Mouse (Mus musculus) neural tube, embryonic 11.5 days (tissue): ENCODE measurements around the gene Pcyt1a. TPM values are rescaled to one million over a fixed set of nuclear protein-coding genes. Genes with fewer than 3 reads are reported as not detected.
A peak's percentile ranks its signal among the peaks of the same experiment; 100 is the strongest.

ENCODE experiments used
- ATAC-seq: fragments of 200-750 bp; cut with Nextera tagmentation; 2 replicates; pipeline ENCODE4 v1.8.0; 2017; ENCODE audit warnings: moderate number of reproducible peaks, mild to moderate bottlenecking, moderate TSS enrichment, moderate library complexity; ENCODE audit not compliant: insufficient read depth, low FRiP score, low TSS enrichment
- DNase-seq: peaks from one replicate; pipeline ENCODE4 v3.0.0-alpha.2; 2015; ENCODE audit warnings: low spot score
- H3K27ac ChIP-seq: fragments of 300-500 bp; sonication (generic); 2 replicates; pipeline ENCODE4 v1.5.1; 2014; ENCODE audit warnings: low read depth, mild to moderate bottlenecking, low read length
- H3K27me3 ChIP-seq: fragments of 300-500 bp; sonication (generic); 2 replicates; pipeline ENCODE4 v1.6.1; 2014; ENCODE audit warnings: mild to moderate bottlenecking, low read length, mixed read lengths; ENCODE audit not compliant: control insufficient read depth, insufficient read depth
- H3K36me3 ChIP-seq: fragments of 300-500 bp; sonication (generic); 2 replicates; pipeline ENCODE4 v1.6.1; 2014; ENCODE audit warnings: mild to moderate bottlenecking, low read length, moderate library complexity, mixed read lengths; ENCODE audit not compliant: control insufficient read depth, insufficient read depth
- H3K4me1 ChIP-seq: fragments of 300-500 bp; sonication (generic); 2 replicates; pipeline ENCODE4 v1.6.1; 2014; ENCODE audit warnings: low read length, mixed read lengths; ENCODE audit not compliant: control insufficient read depth, insufficient read depth
- H3K4me2 ChIP-seq: fragments of 300-500 bp; sonication (generic); 2 replicates; pipeline ENCODE4 v1.6.1; 2014; ENCODE audit warnings: low read depth, mild to moderate bottlenecking, moderate library complexity
- H3K4me3 ChIP-seq: fragments of 300-500 bp; sonication (generic); 2 replicates; pipeline ENCODE4 v1.5.1; 2014; ENCODE audit warnings: low read depth, low read length
- H3K9ac ChIP-seq: fragments of 300-500 bp; sonication (generic); 2 replicates; pipeline ENCODE4 v1.6.1; 2014; ENCODE audit warnings: mild to moderate bottlenecking, low read length
- H3K9me3 ChIP-seq: fragments of 300-500 bp; sonication (generic); 2 replicates; pipeline ENCODE4 v1.6.1; 2016; ENCODE audit warnings: low read length; ENCODE audit not compliant: control insufficient read depth
- WGBS: fragments of 180-500 bp; shearing (Covaris S2); extraction: QIAGEN DNeasy Blood & Tissue Kit; methylation state at CpG from one replicate; pipeline ENCODE4 v1.1.7; 2014; 5-methylcytosine and 5-hydroxymethylcytosine counted together
- polyA plus RNA-seq: library from polyadenylated mRNA; unstranded; fragments of >200 nt; fragmentation: Nextera tagmentation; extraction: Ambion mirVana; gene quantifications from 2 replicates; pipeline ENCODE4 v1.2.1, GENCODE M21; 2014

Gene Pcyt1a
- polyA plus RNA-seq, 1 experiment from 2014 or later = 48.0 TPM

DNA sequence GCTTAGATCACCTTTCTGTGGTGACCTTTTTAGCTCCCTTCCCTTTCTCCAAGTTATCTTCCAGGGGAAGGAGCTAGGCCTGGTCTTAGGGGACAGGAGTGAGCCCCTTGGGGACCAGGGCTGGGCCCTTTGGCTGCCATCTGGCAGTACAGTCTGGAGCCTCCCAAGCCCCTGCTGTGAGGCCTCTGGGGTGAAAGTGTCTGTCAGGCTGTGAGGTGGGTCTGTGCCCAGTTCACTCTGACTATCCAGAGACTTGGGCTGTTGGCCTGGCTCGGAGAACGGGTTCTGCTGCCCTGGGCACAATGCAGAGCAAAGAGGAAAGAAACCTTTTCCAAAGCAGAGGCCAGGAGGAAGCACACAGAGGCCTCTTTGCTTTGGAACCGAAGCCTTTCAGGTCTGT, 82.2 kb downstream of the Pcyt1a start:
- ATAC-seq = no peak
- 83% methylated on average over 3 of the region's 3 CpGs for WGBS
- no peak overlapping the region for H3K4me2 ChIP-seq

DNA sequence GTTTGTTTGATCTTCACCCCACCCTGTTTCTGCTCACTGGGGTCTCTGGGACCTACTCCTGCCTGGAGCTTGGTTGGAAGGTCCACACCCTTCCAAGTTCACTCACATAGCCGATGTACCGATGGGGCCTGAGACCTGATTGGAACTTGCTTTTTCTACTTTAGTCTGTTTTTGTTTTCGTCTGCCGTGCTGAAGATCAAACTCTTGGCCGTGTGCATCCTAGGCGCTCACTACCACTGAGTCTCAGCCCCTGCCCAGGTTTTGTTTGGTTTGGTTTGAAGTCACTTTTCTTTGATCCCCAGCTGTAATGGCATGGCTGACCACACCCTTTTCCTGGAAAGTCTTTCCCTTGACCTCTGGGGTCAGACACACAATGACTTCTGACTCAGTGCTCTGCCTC, 82.7 kb downstream of the Pcyt1a start:
- Histone ChIP-seq H3K27me3 (no peaks in the 10 kb centered on the region), H3K4me1 (0 out of 2 replicates have a peak, but pooled peaks cover 5% of the 10 kb centered on the region), H3K9ac (no peak overlapping the region), H3K9me3 (no peaks in the 10 kb centered on the region), H3K27ac (no peak overlapping the region), H3K4me2 (no peak overlapping the region), H3K4me3 (no peak overlapping the region), H3K36me3 (no peaks in the 10 kb centered on the region)
- no peak for DNase-seq
- ATAC-seq = no peak
- 87% methylated on average over 6 of the region's 6 CpGs for WGBS

More for the DNA sequence above, 82.2 kb downstream of the Pcyt1a start:
- 0 out of 2 replicates have a peak, but pooled peaks cover 5% of the 10 kb centered on the region for H3K4me1 ChIP-seq
- H3K4me3 ChIP-seq = no peak overlapping the region
- no peak overlapping the region for H3K9ac ChIP-seq
- no peaks in the 10 kb centered on the region for H3K9me3 ChIP-seq
- no peaks in the 10 kb centered on the region for H3K27me3 ChIP-seq
- DNase-seq = no peak
- H3K36me3 ChIP-seq = no peaks in the 10 kb centered on the region
- H3K27ac ChIP-seq = no peak overlapping the region

DNA sequence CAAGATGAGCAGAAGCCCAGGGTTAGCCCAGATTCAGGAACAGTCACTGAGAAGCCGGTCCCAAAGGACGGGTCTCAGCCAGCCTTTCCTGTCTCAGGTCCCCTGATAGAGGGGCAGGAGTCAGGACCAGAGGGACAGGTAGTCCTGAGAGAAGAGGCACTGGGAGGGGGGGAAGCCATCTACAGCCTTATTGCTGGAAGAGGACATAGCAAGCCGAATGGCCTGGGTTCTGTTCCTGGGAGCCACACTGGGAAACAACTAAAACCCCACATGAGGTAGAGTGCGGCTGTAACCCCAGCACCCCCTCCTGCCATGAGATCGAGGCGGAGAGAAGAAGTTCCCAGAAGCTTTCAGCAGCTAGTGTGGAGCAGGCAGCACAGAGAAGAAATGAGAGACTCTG, 83.2 kb downstream of the Pcyt1a start:
- Histone ChIP-seq H3K4me2 (no peak overlapping the region), H3K9ac (no peak overlapping the region), H3K4me1 (0 out of 2 replicates have a peak, but pooled peaks cover 5% of the 10 kb centered on the region), H3K27ac (no peak overlapping the region), H3K36me3 (no peaks in the 10 kb centered on the region), H3K4me3 (no peak overlapping the region), H3K9me3 (no peaks in the 10 kb centered on the region), H3K27me3 (no peaks in the 10 kb centered on the region)
- DNase-seq = no peak
- 89% methylated on average over 6 of the region's 6 CpGs for WGBS
- no peak for ATAC-seq

DNA sequence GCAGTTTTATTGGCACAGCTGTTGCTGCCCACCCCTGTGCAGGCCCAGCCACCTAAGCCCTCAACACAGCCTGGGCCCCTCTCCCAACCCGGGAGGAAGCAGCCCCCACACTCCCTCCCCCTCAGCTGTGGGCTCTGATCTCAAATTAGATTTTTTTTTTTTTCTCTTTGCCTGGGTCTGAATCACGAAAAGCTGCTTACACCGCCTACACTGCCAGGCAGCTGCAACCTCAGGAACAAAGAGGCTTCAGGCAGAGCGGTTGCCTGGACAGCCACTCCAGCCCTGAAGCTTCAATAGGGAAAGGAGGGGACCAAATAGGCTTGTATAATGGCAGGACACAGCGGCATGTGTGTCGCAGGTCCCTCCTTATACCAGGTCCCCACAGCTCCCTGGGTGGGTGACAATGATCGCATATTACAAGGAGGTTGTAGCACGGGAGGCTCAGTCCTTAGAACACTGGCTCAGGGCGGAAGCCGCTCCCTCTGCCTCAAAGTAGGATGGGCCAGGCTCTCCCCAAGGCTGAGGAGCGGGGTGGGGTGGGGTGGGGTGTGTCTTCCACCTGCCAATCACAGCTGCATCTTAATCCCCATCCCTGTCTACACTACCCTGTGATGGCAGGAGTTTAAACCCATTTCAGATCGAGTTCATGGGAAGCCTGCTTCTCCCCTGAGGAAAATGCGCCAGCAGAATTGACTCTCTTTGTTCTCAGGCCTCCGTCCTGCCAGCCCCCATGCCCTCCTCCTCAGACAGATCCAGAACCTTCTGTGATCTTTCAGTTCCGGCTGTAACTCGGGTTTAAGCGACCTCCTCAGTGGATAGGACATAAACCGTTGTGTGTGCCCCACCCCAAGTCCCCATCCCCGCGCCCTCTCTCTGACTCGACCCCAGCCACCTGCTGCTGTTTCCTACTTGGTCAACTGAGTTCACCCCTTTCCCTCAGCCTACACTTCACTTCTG, 85.6 kb downstream of the Pcyt1a start:
- DNase-seq (peak; percentile 78), ATAC-seq (peak; percentile 88)
- Histone ChIP-seq H3K4me3 (no peak overlapping the region), H3K4me1 (0 out of 2 replicates have a peak, but pooled peaks cover 5% of the 10 kb centered on the region), H3K9me3 (no peaks in the 10 kb centered on the region), H3K4me2 (peak overlapping the region; percentile 27), H3K27me3 (no peaks in the 10 kb centered on the region), H3K36me3 (no peaks in the 10 kb centered on the region), H3K27ac (peak overlapping the region; percentile 91), H3K9ac (peak overlapping the region; percentile 45)
- 18% methylated on average over 21 of the region's 21 CpGs for WGBS

DNA sequence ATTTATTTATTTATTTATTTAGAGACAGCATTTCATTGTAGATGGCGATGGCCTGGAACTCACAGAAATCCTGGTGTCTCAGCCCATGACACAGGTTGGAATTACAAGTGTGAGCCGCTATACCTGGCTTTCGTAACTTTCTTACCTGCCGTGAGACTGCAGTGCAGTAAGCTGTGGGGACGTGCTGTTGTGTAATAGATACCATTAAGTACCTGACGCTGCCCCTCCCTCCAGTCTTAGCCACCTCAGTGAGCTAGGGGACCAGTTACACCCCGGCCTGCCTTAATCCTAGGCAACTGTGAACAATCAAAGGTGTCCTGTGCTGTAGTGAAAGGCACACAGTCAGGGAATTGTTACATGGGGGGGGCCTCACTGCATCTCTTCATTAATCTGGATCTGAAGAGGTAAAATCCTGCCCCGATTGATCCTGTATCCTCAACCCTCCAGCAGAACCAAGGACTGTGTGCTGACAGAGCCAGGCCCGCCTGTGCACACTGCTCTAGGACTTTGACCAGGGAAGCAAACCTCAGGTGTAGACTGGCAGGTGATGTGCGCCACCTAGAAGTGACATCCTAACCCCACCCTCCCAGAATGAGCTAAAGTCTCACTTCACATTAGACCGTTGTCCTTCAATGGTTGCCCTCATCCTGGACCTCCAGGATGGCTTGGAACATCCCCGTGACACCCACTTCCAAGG, 87.2 kb downstream of the Pcyt1a start:
- H3K4me3 ChIP-seq = no peak overlapping the region
- H3K9me3 ChIP-seq = no peaks in the 10 kb centered on the region
- H3K36me3 ChIP-seq = no peaks in the 10 kb centered on the region
- 86% methylated on average over 12 of the region's 12 CpGs for WGBS
- DNase-seq = no peak
- H3K27me3 ChIP-seq = no peaks in the 10 kb centered on the region
- H3K4me2 ChIP-seq = no peak overlapping the region
- 0 out of 2 replicates have a peak, but pooled peaks cover 5% of the 10 kb centered on the region for H3K4me1 ChIP-seq
- no peak for ATAC-seq
- no peak overlapping the region for H3K9ac ChIP-seq
- H3K27ac ChIP-seq = no peak overlapping the region

DNA sequence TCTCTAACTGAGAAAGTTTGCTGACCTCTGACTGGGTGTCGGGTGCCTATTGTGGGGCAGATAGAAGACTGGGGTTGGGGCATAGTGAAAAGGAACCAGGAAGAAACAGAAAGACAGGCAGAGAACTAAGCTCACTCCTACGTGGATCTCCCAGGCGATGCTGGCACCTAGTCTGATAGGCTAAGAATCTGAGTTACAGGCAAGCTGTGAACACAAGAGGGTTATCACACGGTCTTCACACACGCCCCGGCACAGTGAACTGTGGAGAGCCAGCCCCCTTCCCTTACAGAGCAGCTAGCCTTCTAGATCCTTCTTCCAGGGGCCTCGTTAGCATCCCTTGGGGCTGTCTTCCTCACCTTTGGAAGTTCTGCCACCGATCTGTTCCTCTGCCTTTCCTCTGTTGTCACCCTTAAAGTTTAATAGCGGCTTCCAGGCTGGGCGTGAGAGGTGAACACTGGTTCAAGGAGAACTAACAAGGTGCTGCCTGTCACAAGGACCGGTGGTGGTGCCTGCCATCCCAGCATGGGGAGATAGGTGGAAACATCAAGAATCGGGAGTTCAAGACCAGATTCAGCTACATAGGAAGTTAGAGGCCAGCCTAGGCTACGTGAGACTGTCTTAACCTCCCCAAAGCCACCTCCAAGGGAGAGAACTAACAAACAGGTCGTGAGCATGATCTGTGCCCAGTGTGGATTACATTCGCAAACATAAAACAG, 89.1 kb downstream of the Pcyt1a start:
- H3K4me2 ChIP-seq = no peak overlapping the region
- H3K4me3 ChIP-seq = no peak overlapping the region
- 84% methylated on average over 15 of the region's 15 CpGs for WGBS
- H3K27me3 ChIP-seq = no peaks in the 10 kb centered on the region
- peaks cover 5% of the 10 kb centered on the region; the same call in 1 of the 2 replicates for H3K4me1 ChIP-seq
- no peaks in the 10 kb centered on the region for H3K36me3 ChIP-seq
- no peak overlapping the region for H3K27ac ChIP-seq
- ATAC-seq (no peak), DNase-seq (no peak)
- no peaks in the 10 kb centered on the region for H3K9me3 ChIP-seq
- no peak overlapping the region for H3K9ac ChIP-seq

DNA sequence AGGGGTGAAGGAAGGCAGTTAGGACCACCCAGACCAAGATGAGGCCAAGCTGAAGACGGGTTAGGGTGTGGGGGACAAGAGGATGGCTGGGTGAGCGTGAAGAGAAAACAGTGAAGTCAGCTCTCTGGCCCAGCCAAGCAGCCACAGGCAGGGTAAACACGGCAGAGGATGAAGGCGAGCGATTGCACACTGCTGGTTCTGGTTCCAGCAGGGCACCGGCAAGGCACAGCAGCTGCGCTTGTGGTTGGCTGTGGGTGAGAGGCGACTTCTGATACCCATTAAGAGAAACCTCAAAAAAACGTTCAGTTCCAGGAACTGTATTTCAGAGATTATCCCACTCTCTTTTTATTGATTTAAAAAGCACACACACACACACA, 89.6 kb downstream of the Pcyt1a start:
- DNase-seq (no peak), ATAC-seq (no peak)
- 70% methylated on average over 9 of the region's 9 CpGs for WGBS
- no peak overlapping the region for H3K4me3 ChIP-seq
- no peak overlapping the region for H3K27ac ChIP-seq
- no peaks in the 10 kb centered on the region for H3K27me3 ChIP-seq
- H3K9ac ChIP-seq = no peak overlapping the region
- no peaks in the 10 kb centered on the region for H3K9me3 ChIP-seq
- H3K4me1 ChIP-seq = peaks cover 5% of the 10 kb centered on the region; the same call in 1 of the 2 replicates
- no peak overlapping the region for H3K4me2 ChIP-seq
- H3K36me3 ChIP-seq = no peaks in the 10 kb centered on the region

DNA sequence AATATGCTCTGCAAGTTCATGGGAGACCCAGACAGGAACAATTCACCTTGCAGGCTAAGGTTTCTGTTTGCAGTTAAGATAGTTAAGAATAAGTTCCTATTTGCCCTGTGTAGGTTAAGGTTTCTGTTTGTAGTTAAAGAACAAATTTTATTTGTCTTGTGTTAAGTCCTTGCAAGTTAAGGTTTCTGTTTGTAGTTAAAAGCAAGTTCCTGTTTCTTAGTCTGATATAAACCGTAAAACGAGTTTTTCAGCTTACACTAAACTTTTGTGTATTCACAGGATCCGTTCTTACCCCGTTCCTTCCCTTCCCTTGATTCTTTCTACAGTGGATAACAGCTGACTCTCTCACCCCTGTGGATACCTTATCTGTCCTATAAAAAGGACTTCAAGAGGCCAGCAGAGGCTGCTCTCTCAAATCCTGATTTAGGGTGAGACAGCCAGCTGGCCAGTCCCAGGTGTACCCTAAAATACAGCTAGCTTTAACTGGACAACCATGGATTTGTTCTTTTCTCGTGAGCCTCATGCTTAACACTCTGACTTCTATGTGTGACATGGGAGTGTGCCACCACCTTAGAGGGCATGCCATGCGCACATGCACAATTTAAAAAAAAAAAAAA, 92.0 kb downstream of the Pcyt1a start:
- no peaks in the 10 kb centered on the region; the same call in 1 of the 2 replicates for H3K4me1 ChIP-seq
- H3K9ac ChIP-seq = no peak overlapping the region
- no peak for DNase-seq
- H3K4me3 ChIP-seq = no peak overlapping the region
- no peaks in the 10 kb centered on the region for H3K27me3 ChIP-seq
- H3K4me2 ChIP-seq = no peak overlapping the region
- no peak for ATAC-seq
- H3K27ac ChIP-seq = no peak overlapping the region
- no peaks in the 10 kb centered on the region for H3K9me3 ChIP-seq
- 90% methylated on average over 6 of the region's 6 CpGs for WGBS
- H3K36me3 ChIP-seq = no peaks in the 10 kb centered on the region
